Mouse (Mus musculus): ENCODE data around the gene Mogs.

Gene Mogs

GRCm38 (mm10) chr6:83122961-83123360 lies 7.7 kb downstream of the Mogs start:
- no peak for DNase-seq

- peak; percentile 87 for DNase-seq
These were observed 9.6 kb downstream of the Mogs start for GRCm38 (mm10) chr6:83124851-83125312.

- DNase-seq = no peak
These were observed 10.0 kb downstream of the Mogs start, which contains the start of gene Ino80b for GRCm38 (mm10) chr6:83125331-83125730. Ino80b (minus strand) TSS chr6:83125431.

- no peak for DNase-seq
These were observed 12.1 kb downstream of the Mogs start for GRCm38 (mm10) chr6:83127419-83127818.

- no peak for DNase-seq
These were observed 16.3 kb downstream of the Mogs start for GRCm38 (mm10) chr6:83131469-83132034.

GRCm38 (mm10) chr6:83132176-83132919 lies 17.1 kb downstream of the Mogs start:
- DNase-seq = no peak

- DNase-seq = no peak
These were observed 18.9 kb downstream of the Mogs start for GRCm38 (mm10) chr6:83134226-83134625.

GRCm38 (mm10) chr6:83134951-83135513 lies 19.7 kb downstream of the Mogs start, which contains the start of gene Rtkn:
Rtkn (plus strand) TSS chr6:83135463.
- no peak for DNase-seq

GRCm38 (mm10) chr6:83135571-83136161 lies 20.4 kb downstream of the Mogs start:
- DNase-seq = no peak

- no peak for DNase-seq
These were observed 21.1 kb downstream of the Mogs start for GRCm38 (mm10) chr6:83136291-83136880.

GRCm38 (mm10) chr6:83136881-83137575 lies 21.7 kb downstream of the Mogs start:
- DNase-seq = no peak

- DNase-seq = no peak
These were observed 22.3 kb downstream of the Mogs start for GRCm38 (mm10) chr6:83137576-83137950.

GRCm38 (mm10) chr6:83138056-83138455 lies 22.8 kb downstream of the Mogs start:
- DNase-seq = no peak

- DNase-seq = no peak
These were observed 24.7 kb downstream of the Mogs start for GRCm38 (mm10) chr6:83140044-83140443.

- DNase-seq = no peak
These were observed 26.3 kb downstream of the Mogs start for GRCm38 (mm10) chr6:83141636-83142035.

- DNase-seq = no peak
These were observed 27.0 kb downstream of the Mogs start for GRCm38 (mm10) chr6:83142211-83142731.

- no peak for DNase-seq
These were observed 27.6 kb downstream of the Mogs start for GRCm38 (mm10) chr6:83142886-83143285.

- DNase-seq = no peak
These were observed 29.9 kb downstream of the Mogs start for GRCm38 (mm10) chr6:83145209-83145608.

GRCm38 (mm10) chr6:83145805-83146204 lies 30.5 kb downstream of the Mogs start:
- no peak for DNase-seq

- no peak for DNase-seq
These were observed 32.0 kb downstream of the Mogs start for GRCm38 (mm10) chr6:83147280-83147679.

GRCm38 (mm10) chr6:83151721-83152120 lies 36.4 kb downstream of the Mogs start:
- DNase-seq = no peak

GRCm38 (mm10) chr6:83153038-83153437 lies 37.7 kb downstream of the Mogs start:
- no peak for DNase-seq
